Mouse (Mus musculus): ENCODE results near the gene Xiap.
"Not testable (repeated sequence)": the region's sequence is repeated elsewhere in the genome, so short reads cannot be mapped to it uniquely, and the experiment has no call there.

Gene Xiap

DNA sequence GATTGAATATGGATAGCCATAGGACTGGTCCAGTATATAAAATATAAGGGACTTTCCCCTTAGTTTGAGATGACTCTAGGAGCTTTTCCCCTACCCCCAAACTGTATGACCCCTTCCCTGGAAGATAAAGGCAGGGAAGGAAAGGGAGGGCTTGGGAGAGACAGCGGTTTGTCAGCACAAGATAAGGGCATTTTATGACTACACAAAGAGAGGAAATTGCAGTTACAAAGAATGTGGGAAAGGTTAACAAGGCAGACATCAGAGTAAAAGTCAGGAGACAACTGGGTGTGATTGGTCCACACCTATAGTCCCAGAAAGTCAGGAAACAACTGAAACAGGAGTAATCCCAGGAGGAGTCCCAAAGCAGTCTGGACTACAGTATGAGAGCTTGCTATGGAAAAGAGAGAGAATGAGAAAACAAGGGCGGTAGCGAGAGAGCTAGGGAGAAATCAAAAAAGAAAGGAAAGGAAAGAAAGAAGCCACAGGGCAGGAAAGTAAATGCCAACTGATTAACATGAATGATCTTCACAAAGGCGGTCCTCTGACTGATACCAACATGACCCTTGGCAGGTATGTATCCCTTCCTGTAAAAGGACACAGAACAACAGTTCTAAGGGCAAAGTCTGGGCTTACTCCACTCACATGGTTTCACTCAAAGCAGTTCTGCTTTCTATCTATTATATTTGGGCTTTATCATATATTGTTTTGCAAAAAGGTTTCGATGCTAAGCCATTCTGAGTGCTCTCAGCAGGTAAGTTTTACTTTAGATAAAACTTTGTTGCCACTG is at the start of gene Xiap:
TSS of gene Xiap (plus strand) at position 398 of the 787 bp plus-strand sequence.
- in situ Hi-C loops (cut with MboI; ENCODE audit: low sequenced_read_pairs), result no loop called here

- in situ Hi-C loops (cut with MboI; ENCODE audit: low sequenced_read_pairs), result no loop called here
These were observed 46.7 kb upstream of the Xiap start for GRCm38 (mm10) chrX:42012677-42013208.

DNA sequence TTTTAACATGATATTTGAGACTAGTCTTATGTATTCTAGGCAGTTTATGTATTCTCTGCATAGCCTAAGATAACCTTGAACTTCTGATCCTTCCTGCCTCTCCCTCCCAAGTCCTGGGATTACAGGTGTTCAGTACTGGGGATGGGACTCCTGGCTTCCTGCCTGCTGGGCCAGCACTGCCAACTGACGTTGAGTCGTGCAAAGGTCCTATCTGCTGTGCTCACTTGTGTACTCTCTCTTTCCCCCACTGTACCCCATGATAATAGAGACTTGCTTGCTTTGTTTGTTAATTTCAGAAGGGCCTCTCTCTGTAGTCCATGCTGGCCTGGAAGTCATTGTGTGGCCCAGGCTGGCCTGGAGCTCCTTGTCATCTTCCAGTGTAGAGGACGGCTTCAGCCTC is 45.7 kb upstream of the Xiap start:
- in situ Hi-C loops (cut with MboI; ENCODE audit: low sequenced_read_pairs), result no loop called here

DNA sequence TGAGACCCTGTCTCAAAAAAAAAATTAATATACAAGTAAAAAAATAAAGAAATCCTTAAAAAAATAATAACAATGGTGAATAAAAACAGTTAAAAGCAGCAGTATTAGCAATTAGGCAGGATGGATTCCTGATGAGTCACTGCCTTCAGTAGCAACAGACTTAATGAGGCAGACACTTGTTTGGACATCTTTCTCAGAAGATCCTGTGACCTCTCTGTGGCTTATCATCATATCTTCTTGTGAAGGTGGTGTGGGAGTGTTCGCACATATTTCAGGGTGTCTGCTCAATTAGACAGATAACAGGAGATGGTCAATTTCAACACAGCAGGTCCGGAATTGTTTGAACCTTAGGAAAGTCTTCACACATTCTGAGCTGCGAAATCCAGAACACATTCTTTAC is 45.0 kb upstream of the Xiap start:
- in situ Hi-C loops (cut with MboI; ENCODE audit: low sequenced_read_pairs), result no loop called here

DNA sequence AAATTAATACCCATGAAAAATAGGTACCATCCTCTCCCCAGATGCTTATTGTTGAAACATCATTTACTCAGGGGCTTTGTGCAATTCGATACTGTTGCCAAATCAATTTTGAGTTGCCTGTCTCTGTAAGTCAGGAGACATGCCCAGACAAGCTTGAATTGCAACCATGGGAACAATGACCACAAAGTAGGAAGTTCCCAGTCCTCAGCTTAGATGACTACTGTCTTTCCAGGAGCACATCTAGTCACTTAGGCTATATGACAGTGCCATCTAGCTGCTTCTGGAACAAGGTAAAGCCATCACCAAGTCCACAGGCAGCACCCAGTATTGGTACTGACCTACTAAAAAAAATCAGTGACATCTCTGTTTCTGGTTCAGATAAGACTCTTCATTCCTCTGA is 41.4 kb upstream of the Xiap start:
- in situ Hi-C loops (cut with MboI; ENCODE audit: low sequenced_read_pairs), result no loop called here

DNA sequence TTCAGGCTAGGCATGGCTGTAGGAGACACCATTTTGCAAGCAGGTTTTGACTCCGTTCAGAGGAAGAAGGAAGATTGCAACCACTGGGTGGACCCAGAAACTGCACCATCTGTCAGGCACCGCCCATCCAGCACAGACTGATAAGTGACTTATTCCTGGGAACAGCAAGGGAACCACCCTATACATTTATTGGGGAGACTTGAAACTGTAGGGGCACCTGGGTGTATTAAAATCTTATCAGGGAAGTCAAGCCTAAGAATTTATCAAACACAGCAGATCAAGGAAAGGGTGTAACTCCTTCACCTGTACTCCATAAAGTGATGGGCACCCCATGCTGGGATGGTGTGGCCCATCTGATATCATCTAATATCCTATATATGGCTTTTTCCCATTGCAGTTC is 40.0 kb upstream of the Xiap start:
- in situ Hi-C loops (cut with MboI; ENCODE audit: low sequenced_read_pairs), result no loop called here

GRCm38 (mm10) chrX:42025802-42026440 is 33.6 kb upstream of the Xiap start:
- in situ Hi-C loops (cut with MboI; ENCODE audit: low sequenced_read_pairs), result not testable (repeated sequence)

GRCm38 (mm10) chrX:42026981-42027380 is 32.5 kb upstream of the Xiap start:
- in situ Hi-C loops (cut with MboI; ENCODE audit: low sequenced_read_pairs), result not testable (repeated sequence)

- in situ Hi-C loops (cut with MboI; ENCODE audit: low sequenced_read_pairs), result no loop called here
These were observed 26.3 kb upstream of the Xiap start for GRCm38 (mm10) chrX:42033111-42033693.

- in situ Hi-C loops (cut with MboI; ENCODE audit: low sequenced_read_pairs), result no loop called here
These were observed 25.6 kb upstream of the Xiap start for GRCm38 (mm10) chrX:42033911-42034310.

GRCm38 (mm10) chrX:42039481-42039880 is 20.0 kb upstream of the Xiap start:
- in situ Hi-C loops (cut with MboI; ENCODE audit: low sequenced_read_pairs), result no loop called here

DNA sequence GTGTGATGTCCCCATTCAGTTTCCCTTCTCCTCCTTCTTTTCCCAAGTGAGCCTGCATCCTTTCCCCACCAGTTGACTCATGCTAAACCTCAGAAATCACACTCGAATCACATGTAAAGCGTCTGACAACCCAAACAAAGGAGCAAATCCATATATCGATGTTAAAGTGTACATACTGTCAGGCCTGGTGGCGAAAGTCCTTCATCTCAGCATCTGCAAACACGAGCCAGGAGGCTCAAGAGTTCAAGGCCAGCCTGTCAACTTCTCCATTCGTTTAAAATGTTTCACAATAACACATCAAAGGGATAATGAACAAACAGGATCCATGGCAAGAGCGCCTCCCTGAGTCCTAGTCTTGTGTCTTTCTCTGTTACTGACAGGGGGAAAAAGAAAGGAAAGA is 14.5 kb upstream of the Xiap start:
- in situ Hi-C loops (cut with MboI; ENCODE audit: low sequenced_read_pairs), result no loop called here

GRCm38 (mm10) chrX:42050652-42051643 is 8.5 kb upstream of the Xiap start:
- in situ Hi-C loops (cut with MboI; ENCODE audit: low sequenced_read_pairs), result no loop called here

GRCm38 (mm10) chrX:42057012-42057411 is 2.5 kb upstream of the Xiap start:
- in situ Hi-C loops (cut with MboI; ENCODE audit: low sequenced_read_pairs), result no loop called here

DNA sequence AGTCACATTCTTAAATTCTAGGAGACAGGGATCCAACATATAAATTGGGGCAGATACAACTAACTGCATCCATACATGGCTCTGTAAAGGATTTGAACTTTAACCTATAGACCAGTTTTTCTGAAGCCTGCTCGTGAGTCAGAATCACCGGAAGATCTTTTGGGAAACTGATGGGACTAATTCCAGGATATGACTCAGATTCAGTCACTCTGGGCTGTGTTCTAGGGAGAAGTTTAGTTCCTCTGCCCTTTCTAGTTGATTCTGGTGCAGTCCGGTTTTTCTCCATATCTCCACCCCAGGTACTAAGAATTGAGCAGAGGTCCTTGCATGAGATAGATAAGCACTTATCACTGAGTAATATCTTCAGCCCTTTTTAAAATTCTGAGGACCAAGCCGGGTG is 1.6 kb upstream of the Xiap start:
- in situ Hi-C loops (cut with MboI; ENCODE audit: low sequenced_read_pairs), result no loop called here

GRCm38 (mm10) chrX:42063621-42064020 is 4.1 kb downstream of the Xiap start:
- in situ Hi-C loops (cut with MboI; ENCODE audit: low sequenced_read_pairs), result no loop called here

DNA sequence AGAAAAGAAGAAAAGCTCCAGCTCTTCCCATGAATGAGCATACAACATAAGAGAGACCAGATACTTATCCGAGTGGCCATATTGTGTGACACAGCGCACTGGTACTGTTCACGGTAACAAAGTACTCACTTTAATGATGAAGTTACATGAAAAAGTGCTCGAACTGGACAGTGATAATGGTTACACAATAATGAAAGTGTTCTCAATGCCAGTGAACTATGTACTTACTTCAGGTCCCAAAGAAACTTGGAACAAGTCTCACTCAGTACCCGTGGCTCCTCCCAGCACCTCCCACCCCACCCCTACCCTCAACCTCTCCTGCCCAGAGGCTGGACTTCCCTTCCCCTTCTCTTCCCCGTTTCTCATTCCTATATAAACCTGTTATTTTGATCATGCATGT is 5.6 kb downstream of the Xiap start:
- in situ Hi-C loops (cut with MboI; ENCODE audit: low sequenced_read_pairs), result no loop called here

- in situ Hi-C loops (cut with MboI; ENCODE audit: low sequenced_read_pairs), result no loop called here
These were observed 7.3 kb downstream of the Xiap start for GRCm38 (mm10) chrX:42066771-42067170.

DNA sequence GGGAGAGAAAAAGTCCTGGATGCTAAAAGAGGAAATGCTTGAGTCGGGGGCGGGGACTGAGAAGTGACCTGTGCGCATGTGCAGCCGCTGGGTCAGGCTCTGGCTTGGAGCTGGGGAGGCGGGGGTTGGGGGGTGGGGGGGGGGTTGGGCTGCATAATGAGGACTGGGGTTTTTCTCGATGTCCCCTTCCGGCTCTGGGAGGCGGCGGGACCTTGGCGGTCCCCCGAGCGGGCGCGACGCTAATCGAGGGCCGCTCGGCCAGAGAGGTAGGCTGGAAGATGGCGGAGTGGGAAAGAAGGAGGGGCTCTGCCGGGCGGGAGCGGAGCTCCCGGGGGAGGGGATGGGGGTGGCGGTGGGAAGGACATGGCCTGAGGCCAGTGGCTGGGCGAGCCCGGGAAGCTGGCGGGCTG is 8.3 kb downstream of the Xiap start:
- in situ Hi-C loops (cut with MboI; ENCODE audit: low sequenced_read_pairs), result no loop called here

DNA sequence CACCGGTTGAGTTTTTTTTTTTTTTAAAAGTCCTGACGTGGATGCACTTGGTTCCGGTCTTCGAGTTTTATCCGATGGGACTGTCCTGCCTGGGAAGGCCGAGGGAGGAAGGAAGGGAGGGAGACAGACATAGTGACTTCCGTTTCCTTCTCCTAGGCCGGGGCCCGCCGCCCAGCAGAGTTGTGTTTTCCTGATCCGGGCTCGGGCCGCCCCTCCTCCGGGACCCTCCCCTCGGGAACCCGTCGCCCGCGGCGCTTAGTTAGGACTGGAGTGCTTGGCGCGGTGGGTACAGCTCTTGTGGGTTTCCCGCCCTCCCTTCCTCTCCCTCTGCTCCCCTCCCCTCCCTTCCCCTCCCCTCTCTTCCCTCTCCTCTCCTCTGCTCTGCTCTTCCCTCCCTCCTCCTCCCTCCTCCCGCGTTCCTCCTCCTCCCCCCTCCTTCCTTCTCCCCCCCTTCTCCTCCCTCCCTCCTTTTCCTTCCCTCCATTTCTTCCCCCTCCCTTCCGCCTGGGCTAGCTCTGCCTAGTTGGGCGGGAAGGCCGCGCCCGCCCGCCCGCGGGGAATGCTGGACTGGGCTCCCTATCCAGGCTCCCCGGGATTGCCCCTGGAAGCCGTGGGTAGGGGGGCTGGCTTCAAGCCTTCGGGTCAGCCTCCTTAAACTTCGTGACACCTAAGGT is 8.9 kb downstream of the Xiap start:
- in situ Hi-C loops (cut with MboI; ENCODE audit: low sequenced_read_pairs), result no loop called here
